Mouse (Mus musculus): ENCODE measurements at regions not wholly inside any gene's neighbourhood (a gene's known extent, or its start where the extent isn't known, plus 50 kb on each side); places are given as distances from the start of the nearest gene placed in this dataset.
"Not testable (repeated sequence)": the region's sequence is repeated elsewhere in the genome, so short reads cannot be mapped to it uniquely, and the experiment has no call there.

- no peak for DNase-seq (ENCODE audit: extremely low read depth, insufficient read length, low spot score)
Measured at GRCm38 (mm10) chr17:94866630-94867029, 116.8 kb upstream of the Mettl4 start.

DNA sequence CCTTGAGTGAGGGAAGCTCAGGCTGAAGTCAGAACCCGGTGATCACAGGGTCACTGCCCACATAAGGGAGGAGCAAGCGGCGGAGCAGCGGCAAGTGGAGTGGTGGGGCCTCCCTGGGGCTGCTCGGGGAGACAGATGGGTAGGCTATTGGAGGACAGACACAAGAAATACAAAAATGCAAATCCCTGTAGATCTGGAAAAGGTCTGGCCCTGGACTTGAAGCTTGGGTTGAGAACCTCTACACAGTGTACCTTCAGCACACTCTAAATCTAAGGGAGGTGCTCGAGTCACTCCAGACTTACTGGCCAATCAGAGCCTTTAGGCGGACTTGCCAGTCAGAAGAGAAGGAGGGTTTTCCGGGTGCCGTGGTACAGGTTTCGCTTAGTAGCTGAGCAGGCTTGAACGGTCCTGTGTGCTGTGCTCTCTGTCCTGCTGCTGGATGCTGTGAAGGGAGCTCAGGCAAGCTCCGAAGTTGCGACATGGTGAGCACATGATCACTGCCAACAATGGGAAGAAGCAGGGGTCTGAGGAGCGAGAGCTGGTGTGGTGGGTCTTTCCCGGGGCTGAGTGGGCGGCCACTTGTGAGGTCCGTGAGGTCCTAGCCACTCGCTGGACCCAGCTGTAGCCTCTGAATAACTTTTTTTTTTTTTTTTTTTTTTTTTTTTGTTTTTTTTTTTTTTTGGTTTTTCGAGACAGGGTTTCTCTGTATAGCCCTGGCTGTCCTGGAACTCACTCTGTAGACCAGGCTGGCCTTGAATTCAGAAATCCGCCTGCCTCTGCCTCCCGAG is 114.9 kb upstream of the Mettl4 start:
- DNase-seq (ENCODE audit: extremely low read depth, insufficient read length, low spot score) = peak; percentile 87

DNA sequence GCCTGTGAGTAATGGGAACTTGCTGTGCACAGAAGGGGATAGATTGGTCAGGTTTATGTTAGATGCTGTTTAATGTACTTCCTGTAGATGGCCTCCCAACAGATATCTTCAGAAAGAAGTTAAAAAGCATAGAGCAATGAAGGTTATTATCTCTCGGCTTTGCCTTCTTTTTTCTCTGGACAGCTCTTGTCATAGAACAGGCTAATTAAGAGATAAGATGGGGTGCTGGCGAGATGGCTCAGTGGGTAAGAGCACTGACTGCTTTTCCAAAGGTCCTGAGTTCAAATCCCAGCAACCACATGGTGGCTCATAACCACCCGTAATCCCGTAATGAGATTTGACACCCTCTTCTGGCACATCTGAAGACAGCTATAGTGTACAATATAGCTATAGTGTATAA is 104.9 kb upstream of the Mettl4 start:
- DNase-seq (ENCODE audit: extremely low read depth, insufficient read length, low spot score) = not testable (repeated sequence)

DNA sequence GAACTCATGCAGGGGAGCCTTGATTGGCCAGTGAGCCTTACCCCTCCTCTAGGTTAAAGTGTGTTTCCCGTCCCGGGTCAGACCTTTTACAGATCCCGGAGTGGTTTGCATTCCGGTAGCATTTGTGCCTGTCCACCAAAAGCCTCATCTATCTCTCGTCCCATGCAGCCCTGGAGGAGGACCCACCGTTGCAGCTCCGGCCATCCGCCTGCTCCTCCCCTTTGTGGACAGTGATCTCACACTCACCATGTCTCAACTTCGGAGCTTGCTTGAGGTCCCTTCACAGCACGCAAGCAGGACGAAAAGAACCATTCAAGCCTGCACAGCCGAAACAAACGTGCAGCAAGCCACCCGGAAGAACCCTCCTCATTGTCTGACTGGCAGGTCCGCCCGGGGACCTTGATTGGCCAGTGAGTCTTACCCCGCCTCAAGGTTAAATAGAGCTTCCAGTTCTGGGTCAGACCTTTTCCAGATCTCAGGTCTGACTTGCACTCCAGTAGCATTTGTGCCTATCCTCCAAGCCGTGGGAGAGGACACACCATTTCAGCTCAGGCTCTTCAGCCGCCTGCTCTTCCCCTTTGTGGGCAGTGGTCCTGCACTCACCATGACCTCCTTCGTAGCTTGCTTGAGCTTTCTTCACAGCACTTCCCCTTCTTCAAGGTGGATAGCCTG is 84.8 kb upstream of the Mettl4 start:
- peak; percentile 85 for DNase-seq (ENCODE audit: extremely low read depth, insufficient read length, low spot score)

DNA sequence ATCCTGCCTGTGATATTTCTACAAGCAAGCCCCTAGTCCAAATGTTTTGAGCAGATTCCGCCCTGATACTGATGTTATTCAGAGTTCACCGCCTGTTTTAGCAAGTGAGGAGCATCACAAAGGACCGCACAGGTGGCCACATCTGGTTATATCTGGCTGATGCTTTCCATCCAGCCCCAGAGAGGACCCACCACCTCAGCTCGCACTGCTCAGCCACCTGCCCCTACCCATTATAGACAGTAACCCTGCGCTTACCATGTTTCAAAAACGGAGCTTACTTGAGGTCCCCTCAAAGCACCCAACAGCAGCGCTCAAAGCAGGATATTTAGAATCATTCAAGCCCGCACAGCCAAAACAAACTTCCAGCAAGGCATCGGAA is 84.2 kb upstream of the Mettl4 start:
- not testable (repeated sequence) for DNase-seq (ENCODE audit: extremely low read depth, insufficient read length, low spot score)

- not testable (repeated sequence) for DNase-seq (ENCODE audit: extremely low read depth, insufficient read length, low spot score)
Measured at GRCm38 (mm10) chr17:94826415-94826814, 76.6 kb upstream of the Mettl4 start.

DNA sequence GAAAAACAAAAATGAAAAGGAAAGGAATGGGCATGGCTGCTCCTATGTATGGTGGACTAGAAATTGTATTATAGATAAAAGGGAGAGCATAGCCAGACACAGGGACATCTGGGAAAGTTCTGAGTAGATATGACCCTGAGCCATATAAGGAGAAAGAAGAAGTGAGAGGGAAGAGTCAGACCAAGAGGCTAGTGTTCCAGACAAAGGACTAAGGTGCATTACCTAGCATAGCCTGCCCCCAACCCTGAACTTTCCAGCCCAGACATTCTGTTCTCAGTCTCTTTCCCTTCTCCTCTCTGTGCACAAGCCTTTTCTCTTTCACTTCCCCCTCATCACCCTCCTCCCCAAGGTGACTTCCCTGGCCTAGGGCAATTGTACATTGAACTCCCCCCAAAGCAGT is 58.9 kb upstream of the Mettl4 start:
- DNase-seq (ENCODE audit: extremely low read depth, insufficient read length, low spot score) = no peak
